Mouse (Mus musculus) stomach, embryonic 16.5 days (tissue): ENCODE measurements around the gene Ppp5c. TPM values are rescaled to one million over a fixed set of nuclear protein-coding genes. Genes with fewer than 3 reads are reported as not detected.

ENCODE experiments used
- ATAC-seq: fragments of 200-750 bp; cut with Nextera tagmentation; 2 replicates; pipeline ENCODE4 v1.8.0; 2017; ENCODE audit warnings: moderate number of reproducible peaks, moderate TSS enrichment; ENCODE audit not compliant: insufficient read depth, low FRiP score
- H3K27ac ChIP-seq: fragments of 300-500 bp; sonication (generic); 2 replicates; pipeline ENCODE4 v1.5.1; 2014; ENCODE audit warnings: low read length
- H3K27me3 ChIP-seq: fragments of 300-500 bp; sonication (generic); 2 replicates; pipeline ENCODE4 v1.6.1; 2014; ENCODE audit warnings: low read length, control low read depth, mixed read lengths; ENCODE audit not compliant: control insufficient read depth, insufficient read depth
- H3K36me3 ChIP-seq: fragments of 300-500 bp; sonication (generic); 2 replicates; pipeline ENCODE4 v1.6.1; 2014; ENCODE audit warnings: low read length; ENCODE audit not compliant: control insufficient read depth, insufficient read depth
- H3K4me1 ChIP-seq: fragments of 300-500 bp; sonication (generic); 2 replicates; pipeline ENCODE4 v1.6.1; 2014; ENCODE audit warnings: low read length, control low read depth, mixed read lengths; ENCODE audit not compliant: control insufficient read depth, insufficient read depth
- H3K4me2 ChIP-seq: fragments of 300-500 bp; sonication (generic); 2 replicates; pipeline ENCODE4 v1.6.1; 2014; ENCODE audit warnings: low read depth, low read length, mixed read lengths
- H3K4me3 ChIP-seq: fragments of 300-500 bp; sonication (generic); replicated peaks from 2 replicates; pipeline ENCODE4 v1.5.1; 2014; ENCODE audit warnings: mild to moderate bottlenecking, low read length
- H3K9ac ChIP-seq: fragments of 300-500 bp; sonication (generic); 2 replicates; pipeline ENCODE4 v1.6.1; 2014; ENCODE audit warnings: low read length
- H3K9me3 ChIP-seq: fragments of 300-500 bp; sonication (generic); replicated peaks from 2 replicates; pipeline ENCODE4 v1.6.1; 2016; ENCODE audit warnings: low read length, control low read depth; ENCODE audit not compliant: control insufficient read depth
- WGBS: fragments of 180-500 bp; shearing (Covaris S2); extraction: QIAGEN DNeasy Blood & Tissue Kit; methylation state at CpG from one replicate; pipeline ENCODE4 v1.1.7; 2014; 5-methylcytosine and 5-hydroxymethylcytosine counted together
- polyA plus RNA-seq: library from polyadenylated mRNA; unstranded; fragments of >200 nt; fragmentation: Nextera tagmentation; extraction: Ambion mirVana; gene quantifications from 2 replicates; pipeline ENCODE4 v1.2.1, GENCODE M21; 2015

Ppp5c gene
- polyA plus RNA-seq, 1 experiment from 2014 or later, result 87.9 TPM

DNA sequence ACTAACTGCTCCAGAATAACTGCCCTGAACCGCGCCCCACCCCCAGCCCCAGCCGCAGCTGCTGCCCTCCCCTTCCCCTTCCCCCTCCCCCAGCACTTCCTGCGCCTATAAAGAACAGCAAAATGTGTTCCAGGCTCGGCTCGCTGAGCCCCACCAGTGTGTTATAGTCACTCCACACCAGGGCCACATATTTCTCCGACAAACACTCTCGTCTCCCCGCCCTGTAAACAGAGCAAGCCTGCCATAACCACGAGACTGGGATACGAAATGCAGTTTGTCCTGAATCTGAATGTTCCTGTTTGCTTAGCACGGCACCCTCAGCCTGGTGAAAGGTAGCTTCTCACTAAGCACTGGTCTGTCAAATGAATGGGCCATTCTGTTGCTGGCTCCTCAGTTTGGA is 47.4 kb downstream of the Ppp5c start:
- ATAC-seq, result peak; percentile 77; the same call in 1 of the 2 replicates
- H3K4me2 ChIP-seq, result peak overlapping the region; percentile 48
- H3K27ac ChIP-seq, result peak overlapping the region; percentile 82
- no peaks in the 10 kb centered on the region for H3K36me3 ChIP-seq
- no peaks in the 10 kb centered on the region for H3K9me3 ChIP-seq
- H3K4me3 ChIP-seq, result peak overlapping the region; percentile 19
- WGBS, result under 1% methylated on average over 12 of the region's 12 CpGs
- peak overlapping the region; percentile 68 for H3K9ac ChIP-seq
- H3K27me3 ChIP-seq, result no peaks in the 10 kb centered on the region
- H3K4me1 ChIP-seq, result no peaks in the 10 kb centered on the region

DNA sequence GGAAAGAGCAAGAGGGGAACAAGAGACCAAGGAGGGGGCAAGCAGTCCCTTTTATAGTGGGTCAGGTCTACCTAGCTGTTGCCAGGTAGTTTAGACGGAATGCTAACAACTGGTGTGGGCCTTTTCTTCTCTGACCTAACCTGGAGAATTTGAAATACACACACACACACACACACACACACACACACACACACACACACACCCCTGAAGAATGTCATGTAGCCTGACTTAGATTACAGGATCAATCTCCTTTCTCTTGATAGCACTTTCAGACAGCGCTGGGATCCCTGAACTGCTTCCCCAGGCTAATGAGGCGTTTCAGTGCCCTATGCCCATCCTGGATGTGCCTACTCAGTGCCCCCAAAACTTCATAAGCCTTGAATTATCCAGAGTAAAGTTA is 49.1 kb downstream of the Ppp5c start:
- Histone ChIP-seq H3K4me1 (no peaks in the 10 kb centered on the region), H3K27ac (no peak overlapping the region), H3K4me3 (no peak overlapping the region), H3K36me3 (no peaks in the 10 kb centered on the region), H3K27me3 (no peaks in the 10 kb centered on the region), H3K4me2 (no peak overlapping the region), H3K9me3 (no peaks in the 10 kb centered on the region), H3K9ac (no peak overlapping the region)
- 85% methylated on average over 3 of the region's 3 CpGs for WGBS
- ATAC-seq, result no peak

DNA sequence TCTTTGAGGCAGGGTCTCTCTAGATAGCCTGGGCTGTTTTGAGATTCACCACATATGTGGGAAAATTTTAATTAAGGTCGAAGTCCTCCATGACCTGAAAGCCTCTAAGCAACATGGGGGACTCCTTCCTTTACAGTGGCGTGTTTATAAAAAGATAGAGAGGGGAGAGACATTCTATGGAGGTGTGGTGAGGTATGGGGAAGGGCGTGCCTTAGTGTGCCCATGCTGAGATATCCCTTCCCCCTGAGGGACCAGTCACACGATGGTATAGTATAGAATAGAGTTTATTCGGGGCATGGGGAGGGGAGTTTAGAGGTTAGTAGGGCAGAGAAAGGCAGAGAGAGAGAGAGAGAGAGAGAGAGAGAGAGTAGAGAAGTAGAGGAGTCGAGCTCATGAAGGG is 49.6 kb downstream of the Ppp5c start:
- 62% methylated on average over 6 of the region's 6 CpGs for WGBS
- Histone ChIP-seq H3K9ac (no peak overlapping the region), H3K36me3 (no peaks in the 10 kb centered on the region), H3K4me1 (no peaks in the 10 kb centered on the region), H3K4me2 (no peak overlapping the region), H3K4me3 (no peak overlapping the region), H3K27me3 (no peaks in the 10 kb centered on the region), H3K27ac (no peak overlapping the region), H3K9me3 (no peaks in the 10 kb centered on the region)
- no peak for ATAC-seq

DNA sequence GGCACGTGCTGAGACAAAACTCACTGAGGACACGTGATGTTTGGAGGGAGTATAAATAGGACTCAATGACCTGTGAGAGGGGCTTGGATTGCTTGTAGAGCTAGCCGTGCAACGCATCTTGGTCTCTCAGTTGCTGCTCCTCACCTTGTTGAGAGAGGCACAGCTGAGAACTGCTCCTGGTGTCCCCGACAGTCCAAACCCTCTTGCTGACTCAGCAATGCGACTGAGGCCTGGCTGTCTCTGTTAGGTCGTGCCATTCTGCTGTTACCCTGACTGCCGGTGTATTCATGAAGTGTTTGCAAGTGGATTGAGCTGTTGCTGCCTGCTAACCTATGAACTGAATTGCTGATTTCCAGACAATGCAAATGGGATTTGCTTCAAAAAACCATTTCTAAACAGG is 51.4 kb downstream of the Ppp5c start:
- Histone ChIP-seq H3K4me3 (no peak overlapping the region), H3K9me3 (no peaks in the 10 kb centered on the region), H3K36me3 (no peaks in the 10 kb centered on the region), H3K27ac (no peak overlapping the region), H3K27me3 (no peaks in the 10 kb centered on the region), H3K4me2 (no peak overlapping the region), H3K9ac (no peak overlapping the region), H3K4me1 (no peaks in the 10 kb centered on the region)
- 53% methylated on average over 8 of the region's 8 CpGs for WGBS
- no peak for ATAC-seq

DNA sequence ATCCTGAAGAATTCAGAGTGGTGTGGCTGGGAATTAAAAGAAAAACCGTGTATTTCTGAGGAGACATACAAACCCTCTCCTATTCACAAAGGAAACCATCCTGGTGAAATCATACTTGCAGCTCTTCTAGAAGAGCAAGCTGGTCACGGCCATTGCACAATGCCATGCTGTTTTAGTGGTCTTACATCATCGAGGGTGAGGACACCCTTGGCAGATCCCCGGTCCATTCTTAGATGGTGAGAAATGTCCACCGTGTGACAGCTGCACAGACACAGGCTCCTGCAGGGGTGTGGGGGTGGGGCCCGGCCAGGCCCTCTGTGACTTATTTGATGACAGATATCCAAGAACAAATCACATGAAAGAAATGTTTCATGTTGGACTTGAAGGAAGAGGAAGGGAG is 53.7 kb downstream of the Ppp5c start:
- no peak overlapping the region for H3K4me2 ChIP-seq

DNA sequence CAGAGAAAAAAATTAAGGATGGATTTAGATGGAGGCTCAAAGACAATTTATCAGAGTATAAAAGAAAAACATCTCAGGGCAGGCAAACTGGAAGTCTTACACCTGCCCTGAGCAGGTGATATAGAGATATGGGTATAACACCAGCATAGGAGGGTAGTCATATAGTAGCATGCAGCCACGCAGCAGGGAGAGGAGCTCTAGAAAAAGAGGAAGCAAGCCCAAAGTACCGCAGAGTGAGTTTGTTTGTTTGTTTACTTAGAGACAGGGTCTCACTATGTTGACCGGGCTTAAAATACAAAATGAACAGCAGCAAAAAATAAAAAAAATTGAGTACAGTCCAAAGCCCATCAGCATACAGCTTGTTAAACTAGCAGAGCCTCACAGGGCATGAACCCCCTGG is 56.6 kb downstream of the Ppp5c start:
- no peak overlapping the region for H3K4me2 ChIP-seq
- H3K27ac ChIP-seq, result no peak overlapping the region
- H3K36me3 ChIP-seq, result no peaks in the 10 kb centered on the region
- H3K9ac ChIP-seq, result no peak overlapping the region
- ATAC-seq, result no peak
- 63% methylated on average over 3 of the region's 3 CpGs for WGBS
- H3K4me3 ChIP-seq, result no peak overlapping the region
- H3K4me1 ChIP-seq, result no peaks in the 10 kb centered on the region
- H3K9me3 ChIP-seq, result 0 out of 2 replicates have a peak, but pooled peaks cover 4% of the 10 kb centered on the region
- no peaks in the 10 kb centered on the region for H3K27me3 ChIP-seq

More for the DNA sequence above, 53.7 kb downstream of the Ppp5c start:
- no peak overlapping the region for H3K27ac ChIP-seq
- H3K9me3 ChIP-seq, result no peaks in the 10 kb centered on the region
- no peaks in the 10 kb centered on the region for H3K27me3 ChIP-seq
- no peak overlapping the region for H3K9ac ChIP-seq
- no peak overlapping the region for H3K4me3 ChIP-seq
- no peaks in the 10 kb centered on the region for H3K36me3 ChIP-seq
- ATAC-seq, result no peak
- 57% methylated on average over 6 of the region's 6 CpGs for WGBS
- H3K4me1 ChIP-seq, result no peaks in the 10 kb centered on the region

DNA sequence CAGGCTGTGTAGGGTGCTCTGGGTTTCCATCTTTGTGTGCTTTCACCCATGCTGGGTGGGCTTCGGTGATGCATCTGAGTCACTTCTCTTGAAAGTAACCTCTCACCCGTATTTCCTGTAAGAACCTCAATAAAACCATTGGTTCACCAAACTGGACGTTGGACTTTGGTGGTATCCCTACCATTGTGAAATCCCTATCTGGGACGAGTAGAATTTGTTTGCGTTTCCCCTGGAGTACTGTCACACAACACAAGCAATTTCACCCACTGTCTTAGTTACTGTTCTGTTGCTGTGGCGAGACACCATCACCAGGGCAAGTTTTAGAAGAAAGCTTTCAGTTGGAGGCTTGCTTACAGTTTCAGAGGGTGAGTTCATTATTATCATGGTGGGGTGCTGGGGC is 59.3 kb downstream of the Ppp5c start:
- WGBS, result 78% methylated on average over 6 of the region's 6 CpGs
- Histone ChIP-seq H3K27me3 (no peaks in the 10 kb centered on the region), H3K4me2 (no peak overlapping the region), H3K36me3 (no peaks in the 10 kb centered on the region), H3K4me1 (no peaks in the 10 kb centered on the region), H3K9me3 (0 out of 2 replicates have a peak, but pooled peaks cover 4% of the 10 kb centered on the region), H3K27ac (no peak overlapping the region), H3K9ac (no peak overlapping the region), H3K4me3 (no peak overlapping the region)
- no peak for ATAC-seq

DNA sequence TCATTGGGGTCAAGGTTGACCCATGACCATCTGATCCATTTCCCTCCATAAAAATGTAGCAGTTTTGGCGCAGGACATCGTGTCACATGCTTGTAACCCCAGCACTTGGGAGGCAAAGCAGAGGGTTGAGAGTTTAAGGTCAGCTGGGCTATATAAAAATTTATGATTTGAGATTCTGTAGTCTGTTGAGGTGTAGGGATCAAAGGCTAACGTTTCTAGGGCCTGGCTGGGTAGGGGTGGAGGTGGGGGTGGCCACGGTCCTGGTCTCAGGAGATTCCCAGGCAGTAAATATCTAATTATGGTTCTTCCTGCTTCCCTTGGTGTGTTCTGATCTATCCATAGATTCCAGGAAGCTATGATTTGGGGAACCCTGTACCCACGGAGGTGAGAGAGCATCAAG is 66.0 kb downstream of the Ppp5c start:
- no peak overlapping the region for H3K27ac ChIP-seq
- 65% methylated on average over 5 of the region's 5 CpGs for WGBS
- H3K36me3 ChIP-seq, result no peaks in the 10 kb centered on the region
- no peak overlapping the region for H3K9ac ChIP-seq
- ATAC-seq, result no peak
- H3K9me3 ChIP-seq, result no peaks in the 10 kb centered on the region
- no peak overlapping the region for H3K4me3 ChIP-seq
- no peaks in the 10 kb centered on the region for H3K27me3 ChIP-seq
- H3K4me2 ChIP-seq, result no peak overlapping the region
- no peaks in the 10 kb centered on the region for H3K4me1 ChIP-seq

DNA sequence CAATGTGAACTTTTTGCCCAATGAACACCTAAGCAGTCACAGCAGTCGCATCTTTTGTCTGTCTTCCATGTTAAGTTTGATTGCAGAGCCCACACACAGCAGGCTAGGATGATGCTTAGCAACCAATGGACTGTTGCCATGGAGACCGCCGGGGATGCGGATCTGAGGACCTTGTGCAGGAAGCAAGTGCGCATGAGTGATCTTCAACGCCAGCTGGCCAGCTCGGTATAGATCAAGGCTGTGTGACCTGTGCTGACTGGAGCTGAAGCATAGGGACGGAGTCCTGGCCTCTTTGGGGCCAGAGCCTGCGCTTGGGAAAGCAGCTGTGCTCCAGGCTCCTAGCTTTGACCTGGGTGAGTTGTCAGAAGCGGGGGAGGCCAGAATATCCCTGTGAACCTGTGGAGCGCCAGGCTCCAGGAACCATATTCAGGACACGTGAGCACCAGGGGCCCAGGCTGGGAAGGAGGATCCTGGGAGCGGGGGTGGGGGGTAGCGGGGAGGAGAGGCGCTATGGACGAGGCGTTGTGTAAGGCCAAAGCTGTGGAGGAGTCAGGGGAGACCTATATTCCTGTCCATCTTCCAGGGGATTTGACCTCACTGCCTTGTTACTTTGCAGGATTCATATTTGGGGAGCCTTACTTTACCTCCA is 68.1 kb downstream of the Ppp5c start, which contains the start of gene Pnmal1:
Gene Pnmal1, plus strand, starts transcription at position 141 of the 649 bp plus-strand sequence.
- 23% methylated on average over 17 of the region's 17 CpGs for WGBS
- H3K27ac ChIP-seq, result no peak within 1 kb of the TSS
- no peak within 1 kb of the TSS for H3K4me2 ChIP-seq
- no peaks in the 10 kb centered on the region for H3K4me1 ChIP-seq
- no peaks in the 10 kb centered on the region for H3K9me3 ChIP-seq
- H3K9ac ChIP-seq, result peak within 1 kb of the TSS; percentile 15; the same call in 1 of the 2 replicates
- peak; percentile 66; the same call in 1 of the 2 replicates for ATAC-seq
- H3K36me3 ChIP-seq, result no peaks in the 10 kb centered on the region
- no peak within 1 kb of the TSS for H3K4me3 ChIP-seq
- no peaks in the 10 kb centered on the region for H3K27me3 ChIP-seq
